ENCODE assay signal across 22 mouse cellular contexts in genomic region chr8:110887551-110887950, GRCm38 (mm10). TPM values are rescaled to one million over a fixed set of nuclear protein-coding genes. Genes with fewer than 3 reads are reported as not detected.
DNase-seq lines count a peak whose midpoint lies in the region; ATAC-seq and TF ChIP-seq lines count a peak whose summit lies in the region.
"Had no signal": no experiment of that assay in that cellular context is flagged by ENCODE, and none has a peak within 500 bp of the region (broad histone marks: within the 10 kb centered on the region; RNA-seq: fewer than 3 reads in every experiment).

No protein-coding gene starts in this region.

- no peak overlapping the region for H3K27ac ChIP-seq in left cerebral cortex, adult 2 months
- no peak overlapping the region for H3K27ac ChIP-seq in hindbrain, embryonic 14.5 days
- H3K27ac ChIP-seq: forebrain, embryonic 13.5 days; heart, adult 2 months; heart, embryonic 13.5 days; hindbrain, embryonic 12.5 days; limb, embryonic 13.5 days; liver, embryonic 13.5 days had no signal

- no peaks in the 10 kb centered on the region for H3K4me1 ChIP-seq in hindbrain, embryonic 14.5 days (replicated peaks; ENCODE audit: control insufficient read depth, insufficient read depth, low read length)
- H3K4me1 ChIP-seq: forebrain, embryonic 13.5 days; hindbrain, embryonic 12.5 days; limb, embryonic 13.5 days; liver, embryonic 13.5 days had no signal

- H3K9ac ChIP-seq in hindbrain, embryonic 14.5 days, result no peak overlapping the region
- H3K9ac ChIP-seq: forebrain, embryonic 13.5 days; heart, embryonic 13.5 days; hindbrain, embryonic 12.5 days; limb, embryonic 13.5 days; liver, embryonic 13.5 days had no signal

- H3K27me3 ChIP-seq in hindbrain, embryonic 14.5 days (ENCODE audit: control insufficient read depth, insufficient read depth, low read length), result no peaks in the 10 kb centered on the region
- H3K27me3 ChIP-seq: forebrain, embryonic 13.5 days; heart, embryonic 13.5 days; hindbrain, embryonic 12.5 days; limb, embryonic 13.5 days; liver, embryonic 13.5 days had no signal

- 97% methylated on average over 10 of the region's 10 CpGs for WGBS in hindbrain, embryonic 14.5 days

- no peak overlapping the region for H3K4me3 ChIP-seq in left cerebral cortex, adult 2 months
- no peak overlapping the region for H3K4me3 ChIP-seq in hindbrain, embryonic 14.5 days (replicated peaks; ENCODE audit: low read length)
- H3K4me3 ChIP-seq: forebrain, embryonic 13.5 days; heart, adult 2 months; heart, embryonic 13.5 days; hindbrain, embryonic 12.5 days; limb, embryonic 13.5 days; liver, embryonic 13.5 days had no signal

- no peak for TF ChIP-seq CTCF in left cerebral cortex, adult 2 months (IDR thresholded peaks at IDR 0.05)

- no peak for ATAC-seq in hindbrain, embryonic 14.5 days (ENCODE audit: low FRiP score)
- ATAC-seq: forebrain, embryonic 13.5 days had no signal

- DNase-seq in adrenal gland, postnatal 10 days, result peak; percentile 43
- no peak for DNase-seq in adrenal gland, postnatal 4 days (ENCODE audit: low spot score in 2 of 2)
- peak; percentile 78 for DNase-seq in left cerebral cortex, postnatal 4 days
- DNase-seq in left cerebral cortex, adult 2 months (ENCODE audit: extremely low spot score in 1 of 2, low spot score in 2 of 2), result no peak
- DNase-seq in cerebellum, adult 9-11 months, result peak; percentile 75
- no peak for DNase-seq in kidney, postnatal 36 days
- no peak for DNase-seq in hindbrain, embryonic 14.5 days (ENCODE audit: low spot score)
- no peak for DNase-seq in heart, postnatal 14 days
- DNase-seq: embryo, embryonic 11 days; kidney, adult 11 months; kidney, postnatal 10 days; layer of hippocampus, postnatal 36 days; liver, embryonic 13.5 days; lung, adult 2 months; lung, postnatal 14 days; midbrain, embryonic 14.5 days; right cerebral cortex, postnatal 14 days had no signal

- no peak overlapping the region for H3K4me2 ChIP-seq in hindbrain, embryonic 14.5 days (replicated peaks)
- H3K4me2 ChIP-seq: forebrain, embryonic 13.5 days; heart, embryonic 13.5 days; hindbrain, embryonic 12.5 days; limb, embryonic 13.5 days; liver, embryonic 13.5 days had no signal

- intact Hi-C loops in left cerebral cortex, postnatal 4 days (cut with DNase I), result no loop called here
- intact Hi-C loops in left cerebral cortex, adult 2 months (cut with DNase I), result no loop called here
- intact Hi-C loops in heart, postnatal 14 days (cut with DNase I), result no loop called here

- no peaks in the 10 kb centered on the region for H3K9me3 ChIP-seq in hindbrain, embryonic 14.5 days (ENCODE audit: control insufficient read depth, low read length)
- H3K9me3 ChIP-seq: forebrain, embryonic 13.5 days; heart, embryonic 13.5 days; hindbrain, embryonic 12.5 days; limb, embryonic 13.5 days; liver, embryonic 13.5 days had no signal

- peaks cover 64% of the 10 kb centered on the region for H3K36me3 ChIP-seq in hindbrain, embryonic 14.5 days (replicated peaks; ENCODE audit: control insufficient read depth, insufficient read depth)

RNA-seq across cellular contexts. Expression of gene Fuk, which starts 14.7 kb away (rescaled TPM):
- 10 to 100 TPM in 1 of 2 experiments, 1 to 10 TPM in 1; 7.9 to 10.6 TPM for total RNA-seq in adrenal gland, postnatal 10 days (2021)
- 10 to 100 TPM in 1 of 2 experiments, 1 to 10 TPM in 1; 8.9 to 10.9 TPM for total RNA-seq in adrenal gland, postnatal 4 days (2021)
- 1 to 10 TPM; 7.8 to 7.9 TPM for total RNA-seq in left cerebral cortex, postnatal 4 days (2021)
- total RNA-seq in left cerebral cortex, adult 2 months (2021), result 10 to 100 TPM; 20.7 to 21.0 TPM
- 5.0 and 5.8 TPM in 2 replicates for polyA plus RNA-seq in hindbrain, embryonic 14.5 days (2014; fragmentation: Nextera tagmentation; extraction: Ambion mirVana)
- total RNA-seq in heart, postnatal 14 days (2021), result 1 to 10 TPM; 6.2 to 6.3 TPM

RNA-seq across cellular contexts. Expression of gene St3gal2, which starts 32.2 kb away (rescaled TPM):
- total RNA-seq in adrenal gland, postnatal 10 days (2021), result 10 to 100 TPM; 23.6 to 26.6 TPM
- 10 to 100 TPM; 26.8 to 30.5 TPM for total RNA-seq in adrenal gland, postnatal 4 days (2021)
- 10 to 100 TPM; 78.9 to 80.6 TPM for total RNA-seq in left cerebral cortex, postnatal 4 days (2021)
- total RNA-seq in left cerebral cortex, adult 2 months (2021), result 10 to 100 TPM; 88.4 to 97.4 TPM
- polyA plus RNA-seq in hindbrain, embryonic 14.5 days (2014; fragmentation: Nextera tagmentation; extraction: Ambion mirVana), result 17.6 and 18.3 TPM in 2 replicates
- 10 to 100 TPM; 32.6 to 33.0 TPM for total RNA-seq in heart, postnatal 14 days (2021)

RNA-seq across cellular contexts. Expression of gene Sf3b3, which starts 41.0 kb away (rescaled TPM):
- total RNA-seq in adrenal gland, postnatal 10 days (2021), result 10 to 100 TPM; 61.0 to 74.0 TPM
- 100 to 1,000 TPM in 1 of 2 experiments, 10 to 100 TPM in 1; 93.3 to 108 TPM for total RNA-seq in adrenal gland, postnatal 4 days (2021)
- total RNA-seq in left cerebral cortex, postnatal 4 days (2021), result 10 to 100 TPM; 82.3 to 83.9 TPM
- 10 to 100 TPM; 61.8 to 66.5 TPM for total RNA-seq in left cerebral cortex, adult 2 months (2021)
- polyA plus RNA-seq in hindbrain, embryonic 14.5 days (2014; fragmentation: Nextera tagmentation; extraction: Ambion mirVana), result 92.2 and 102 TPM in 2 replicates
- 10 to 100 TPM; 42.6 to 49.2 TPM for total RNA-seq in heart, postnatal 14 days (2021)

RNA-seq across cellular contexts. Expression of gene Cog4, which starts 41.2 kb away (rescaled TPM):
- total RNA-seq in adrenal gland, postnatal 10 days (2021), result 10 to 100 TPM; 75.3 to 89.4 TPM
- total RNA-seq in adrenal gland, postnatal 4 days (2021), result 10 to 100 TPM; 59.7 to 64.1 TPM
- 10 to 100 TPM; 46.8 to 47.7 TPM for total RNA-seq in left cerebral cortex, postnatal 4 days (2021)
- 10 to 100 TPM; 49.0 to 59.1 TPM for total RNA-seq in left cerebral cortex, adult 2 months (2021)
- polyA plus RNA-seq in hindbrain, embryonic 14.5 days (2014; fragmentation: Nextera tagmentation; extraction: Ambion mirVana), result 66.7 and 73.0 TPM in 2 replicates
- total RNA-seq in heart, postnatal 14 days (2021), result 10 to 100 TPM; 63.5 to 67.0 TPM

Comparison
In these comparisons a context has a peak if more than half of its experiments do, and no peak if none do; other contexts are left out.
1. DNase-seq: peak in adrenal gland, postnatal 10 days (single experiment), left cerebral cortex, postnatal 4 days (single experiment) and cerebellum, adult 9-11 months (single experiment); none in adrenal gland, postnatal 4 days (0 of 2), left cerebral cortex, adult 2 months (0 of 2), kidney, postnatal 36 days (0 of 2), hindbrain, embryonic 14.5 days (single experiment) and heart, postnatal 14 days (0 of 2).